Mouse (Mus musculus) small intestine, adult 2 months (tissue): Measurements from ENCODE around the gene Cd180.

Source experiments
- CTCF ChIP-seq: fragments of 200-500 bp; IDR thresholded peaks from 2 replicates; pipeline ENCODE4 v1.5.1; 2012; ENCODE audit warnings: low read depth, mild to moderate bottlenecking, control low read depth, inconsistent platforms, low read length, moderate library complexity, mixed read lengths; ENCODE audit not compliant: insufficient replicate concordance, insufficient read length; ENCODE audit errors: extremely low read depth
- POLR2A ChIP-seq: fragments of 200-500 bp; IDR thresholded peaks from 2 replicates; pipeline ENCODE4 v1.6.1; 2012; ENCODE audit warnings: low read depth, mild to moderate bottlenecking, control low read depth, inconsistent platforms, low read length, moderate library complexity

GRCm38 (mm10) chr13:102689201-102690090, 3.9 kb upstream of the Cd180 start:
- no peak for TF ChIP-seq CTCF
- TF ChIP-seq POLR2A = no peak
